Mouse (Mus musculus) ES-Bruce4 (cell line): Measurements from ENCODE around the gene Calr3. TPM values are rescaled to one million over a fixed set of nuclear protein-coding genes. Genes with fewer than 3 reads are reported as not detected.
A peak's percentile ranks its signal among the peaks of the same experiment; 100 is the strongest.

Source experiments
- H3K27ac ChIP-seq: 2 replicates; pipeline ENCODE4 v1.5.1; 2012; ENCODE audit warnings: low read length, inconsistent platforms; ENCODE audit not compliant: insufficient read depth
- H3K27me3 ChIP-seq: 2 replicates; pipeline ENCODE4 v1.6.1; 2012; ENCODE audit warnings: mild to moderate bottlenecking, low read length, inconsistent platforms; ENCODE audit not compliant: control insufficient read depth, poor library complexity, insufficient read depth, severe bottlenecking
- H3K36me3 ChIP-seq: 2 replicates; pipeline ENCODE4 v1.6.1; 2012; ENCODE audit warnings: inconsistent platforms, mild to moderate bottlenecking, low read length, moderate library complexity; ENCODE audit not compliant: control insufficient read depth, poor library complexity, insufficient read depth, severe bottlenecking
- H3K4me1 ChIP-seq: one replicate; pipeline ENCODE4 v1.8.1; 2011; ENCODE audit warnings: low read length; ENCODE audit not compliant: control insufficient read depth, insufficient read depth
- H3K4me3 ChIP-seq: 2 replicates; pipeline ENCODE4 v1.5.1; 2011; ENCODE audit warnings: low read depth, mild to moderate bottlenecking, low read length
- H3K9ac ChIP-seq: 2 replicates; pipeline ENCODE4 v1.6.1; 2012; ENCODE audit warnings: low read depth, mild to moderate bottlenecking, inconsistent platforms; ENCODE audit not compliant: poor library complexity, severe bottlenecking
- H3K9me3 ChIP-seq: replicated peaks from 2 replicates; pipeline ENCODE4 v1.6.1; 2012; ENCODE audit warnings: mild to moderate bottlenecking, low read length, inconsistent platforms; ENCODE audit not compliant: control insufficient read depth, poor library complexity, insufficient read depth, severe bottlenecking
- CTCF ChIP-seq: IDR thresholded peaks from one replicate; pipeline ENCODE4 v1.8.1; 2011; ENCODE audit warnings: low read depth, low read length
- EP300 ChIP-seq: IDR thresholded peaks from 2 replicates; pipeline ENCODE4 v1.6.1; 2011; ENCODE audit warnings: low read depth, low read length; ENCODE audit not compliant: insufficient read depth
- POLR2A ChIP-seq: IDR thresholded peaks from one replicate; pipeline ENCODE4 v1.8.1; 2011; ENCODE audit warnings: low read length; ENCODE audit not compliant: insufficient read depth
- polyA plus RNA-seq: library from polyadenylated mRNA; stranded (reverse); fragments of >200 nt; gene quantifications from 2 replicates; pipeline ENCODE4 v1.2.4, GENCODE M21; 2011; ENCODE audit warnings: low read depth; ENCODE audit not compliant: missing spikeins, insufficient read depth, insufficient read length

Gene Calr3
- polyA plus RNA-seq, 1 experiment: 2.9 TPM

DNA sequence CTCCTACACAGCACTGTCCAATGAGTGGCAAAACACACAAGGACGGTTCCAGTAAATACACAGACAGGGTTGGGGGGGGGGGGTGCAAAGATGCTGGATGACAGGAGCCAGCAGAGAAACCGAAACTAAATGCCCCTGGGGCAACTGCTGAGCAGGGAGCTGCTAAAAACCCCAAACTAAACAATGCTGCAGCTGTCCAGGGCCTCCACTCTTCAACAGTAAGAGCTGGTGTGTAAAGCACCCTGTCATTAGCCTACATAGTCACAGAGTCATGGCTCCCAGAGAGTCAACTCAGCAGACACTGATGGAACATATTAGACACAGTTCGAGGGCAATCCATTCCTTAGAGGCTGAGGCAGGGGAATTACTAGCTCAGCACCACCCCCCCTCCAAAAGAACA, 34.2 kb downstream of the Calr3 start:
- Histone ChIP-seq H3K9me3 (no peaks in the 10 kb centered on the region), H3K27ac (no peak overlapping the region), H3K4me1 (no peaks in the 10 kb centered on the region), H3K9ac (no peak overlapping the region), H3K36me3 (no peaks in the 10 kb centered on the region), H3K4me3 (no peak overlapping the region), H3K27me3 (no peaks in the 10 kb centered on the region)
- no peak for TF ChIP-seq CTCF
- TF ChIP-seq POLR2A: no peak
- TF ChIP-seq EP300: no peak

DNA sequence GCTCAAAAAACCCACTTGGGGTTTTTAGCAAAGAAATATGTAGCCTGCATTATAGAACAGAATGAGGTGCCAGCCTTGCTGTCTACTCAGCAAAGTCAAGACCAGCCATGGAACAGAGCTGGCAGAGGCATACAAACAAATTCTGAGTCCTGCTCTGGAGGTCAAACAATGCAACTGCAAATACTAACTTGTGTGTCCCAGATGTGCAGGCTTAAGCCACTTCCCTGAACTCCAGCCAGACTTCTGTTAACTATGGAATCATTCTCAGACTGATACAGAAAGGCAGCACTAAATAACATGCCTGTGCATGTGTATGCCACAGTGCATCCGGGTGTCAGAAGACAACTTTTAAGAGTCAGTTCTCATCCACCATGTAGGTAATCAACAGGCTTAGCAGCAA, 35.8 kb downstream of the Calr3 start:
- H3K4me1 ChIP-seq: no peaks in the 10 kb centered on the region
- no peaks in the 10 kb centered on the region for H3K9me3 ChIP-seq
- no peaks in the 10 kb centered on the region for H3K36me3 ChIP-seq
- no peak for TF ChIP-seq EP300
- TF ChIP-seq CTCF: no peak
- TF ChIP-seq POLR2A: no peak
- no peak overlapping the region for H3K9ac ChIP-seq
- H3K27ac ChIP-seq: no peak overlapping the region
- no peaks in the 10 kb centered on the region for H3K27me3 ChIP-seq
- no peak overlapping the region for H3K4me3 ChIP-seq

- Histone ChIP-seq H3K4me1 (peaks cover 6% of the 10 kb centered on the region), H3K9ac (no peak overlapping the region), H3K9me3 (no peaks in the 10 kb centered on the region), H3K27ac (no peak overlapping the region), H3K4me3 (no peak overlapping the region), H3K36me3 (no peaks in the 10 kb centered on the region), H3K27me3 (no peaks in the 10 kb centered on the region)
- no peak for TF ChIP-seq POLR2A
Measured at GRCm38 (mm10) chr8:72402981-72403380, 40.7 kb downstream of the Calr3 start.

DNA sequence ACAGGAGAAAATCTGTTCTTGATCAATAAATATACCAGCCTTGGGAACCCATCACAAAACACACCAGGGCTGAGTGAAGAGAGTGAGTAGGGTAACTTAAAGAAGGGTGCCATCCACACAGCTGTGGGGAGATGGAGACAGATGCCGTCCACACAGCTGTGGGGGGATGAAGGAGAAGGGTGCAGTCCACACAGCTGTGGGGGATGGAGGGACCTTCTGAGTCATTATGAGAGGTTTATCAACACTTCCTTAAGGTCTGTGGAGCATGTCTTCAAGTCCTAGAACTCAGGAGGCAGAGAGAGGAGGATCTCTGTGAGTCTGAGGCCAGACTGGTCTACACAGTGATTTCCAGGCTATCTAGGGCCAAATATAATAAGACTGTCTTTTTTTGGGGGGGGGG, 42.3 kb downstream of the Calr3 start:
- TF ChIP-seq CTCF (no peak), EP300 (no peak), POLR2A (no peak)
- peaks cover 6% of the 10 kb centered on the region for H3K4me1 ChIP-seq
- H3K36me3 ChIP-seq: 0 out of 2 replicates have a peak, but pooled peaks cover 3% of the 10 kb centered on the region
- H3K9me3 ChIP-seq: no peaks in the 10 kb centered on the region
- no peak overlapping the region for H3K27ac ChIP-seq
- H3K27me3 ChIP-seq: no peaks in the 10 kb centered on the region
- H3K4me3 ChIP-seq: no peak overlapping the region
- H3K9ac ChIP-seq: 0 out of 2 replicates have a peak overlapping the region, but pooled peaks have one; percentile 15

DNA sequence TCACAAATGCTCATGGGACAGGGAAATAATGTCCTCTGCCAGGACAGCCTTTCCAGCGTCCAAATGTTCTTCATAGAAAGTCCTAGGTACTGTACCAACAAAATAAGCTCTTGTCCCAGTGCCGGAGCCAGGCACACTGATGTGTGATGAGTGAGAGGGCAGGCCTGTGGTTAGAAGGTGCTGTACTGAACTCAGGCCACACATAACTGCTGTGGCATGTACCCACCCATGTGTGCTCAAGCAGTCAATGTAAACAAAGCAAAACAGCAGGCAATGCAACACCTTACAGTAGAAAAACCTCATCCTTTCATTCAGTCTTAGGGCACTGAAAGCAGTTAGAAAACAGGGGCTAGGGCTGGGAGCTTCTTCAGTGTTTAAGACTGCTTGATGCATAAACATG, 57.9 kb downstream of the Calr3 start:
- Histone ChIP-seq H3K4me1 (no peaks in the 10 kb centered on the region), H3K9me3 (no peaks in the 10 kb centered on the region), H3K27ac (peak overlapping the region; percentile 37; the same call in 1 of the 2 replicates), H3K4me3 (no peak overlapping the region), H3K36me3 (peaks cover 75% of the 10 kb centered on the region), H3K27me3 (no peaks in the 10 kb centered on the region), H3K9ac (no peak overlapping the region)
- no peak for TF ChIP-seq CTCF
- TF ChIP-seq POLR2A: no peak
- no peak for TF ChIP-seq EP300

DNA sequence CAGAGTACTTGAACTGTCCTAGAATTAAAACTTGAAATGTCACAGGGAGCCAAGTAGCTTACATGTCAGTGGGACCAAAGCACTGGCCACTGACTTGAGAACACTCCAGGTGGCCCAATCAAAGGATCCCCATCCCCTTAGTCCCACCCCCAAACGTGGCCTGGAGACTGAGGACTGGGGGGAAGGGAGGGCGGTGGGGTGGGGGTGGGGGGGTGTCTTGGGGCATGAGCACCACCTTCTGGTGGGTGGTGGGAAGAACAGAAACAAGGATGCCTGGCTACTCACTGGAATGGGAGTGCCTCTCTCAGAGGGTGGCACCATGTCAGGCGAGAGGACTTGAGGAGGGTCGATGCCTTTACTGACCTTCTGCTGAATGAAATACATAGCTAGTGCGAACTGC, 61.3 kb downstream of the Calr3 start:
- TF ChIP-seq EP300 (no peak), POLR2A (no peak), CTCF (peak; percentile 15)
- Histone ChIP-seq H3K4me3 (no peak overlapping the region), H3K9me3 (no peaks in the 10 kb centered on the region), H3K4me1 (no peaks in the 10 kb centered on the region), H3K9ac (no peak overlapping the region), H3K27me3 (no peaks in the 10 kb centered on the region), H3K27ac (no peak overlapping the region), H3K36me3 (peaks cover 71% of the 10 kb centered on the region)

DNA sequence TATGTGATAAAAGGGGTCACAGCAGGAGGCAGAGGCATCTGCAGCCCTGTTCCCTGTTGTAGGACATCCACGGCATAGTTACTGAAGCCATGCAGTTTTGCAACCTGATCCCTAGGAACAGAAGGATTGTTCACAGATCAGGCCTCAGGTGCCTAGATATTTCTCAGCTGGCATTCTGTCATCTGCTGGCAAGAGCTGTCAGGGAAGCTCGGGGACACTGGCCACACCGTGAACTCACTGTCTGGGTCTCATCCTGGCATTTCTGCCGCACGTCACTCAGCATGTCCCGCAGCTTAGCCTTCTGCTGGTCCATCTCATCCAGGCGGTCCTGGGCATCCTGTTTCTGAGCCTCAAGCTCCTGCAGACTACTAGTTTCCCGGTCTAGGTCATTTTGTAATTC, 63.0 kb downstream of the Calr3 start:
- no peak overlapping the region for H3K9ac ChIP-seq
- no peaks in the 10 kb centered on the region for H3K4me1 ChIP-seq
- H3K27ac ChIP-seq: no peak overlapping the region
- H3K27me3 ChIP-seq: no peaks in the 10 kb centered on the region
- TF ChIP-seq CTCF: no peak
- TF ChIP-seq POLR2A: no peak
- no peak for TF ChIP-seq EP300
- H3K36me3 ChIP-seq: peaks cover 64% of the 10 kb centered on the region
- H3K4me3 ChIP-seq: no peak overlapping the region
- H3K9me3 ChIP-seq: no peaks in the 10 kb centered on the region
